Mouse (Mus musculus): ENCODE measurements around the gene Cbln3.

DNA sequence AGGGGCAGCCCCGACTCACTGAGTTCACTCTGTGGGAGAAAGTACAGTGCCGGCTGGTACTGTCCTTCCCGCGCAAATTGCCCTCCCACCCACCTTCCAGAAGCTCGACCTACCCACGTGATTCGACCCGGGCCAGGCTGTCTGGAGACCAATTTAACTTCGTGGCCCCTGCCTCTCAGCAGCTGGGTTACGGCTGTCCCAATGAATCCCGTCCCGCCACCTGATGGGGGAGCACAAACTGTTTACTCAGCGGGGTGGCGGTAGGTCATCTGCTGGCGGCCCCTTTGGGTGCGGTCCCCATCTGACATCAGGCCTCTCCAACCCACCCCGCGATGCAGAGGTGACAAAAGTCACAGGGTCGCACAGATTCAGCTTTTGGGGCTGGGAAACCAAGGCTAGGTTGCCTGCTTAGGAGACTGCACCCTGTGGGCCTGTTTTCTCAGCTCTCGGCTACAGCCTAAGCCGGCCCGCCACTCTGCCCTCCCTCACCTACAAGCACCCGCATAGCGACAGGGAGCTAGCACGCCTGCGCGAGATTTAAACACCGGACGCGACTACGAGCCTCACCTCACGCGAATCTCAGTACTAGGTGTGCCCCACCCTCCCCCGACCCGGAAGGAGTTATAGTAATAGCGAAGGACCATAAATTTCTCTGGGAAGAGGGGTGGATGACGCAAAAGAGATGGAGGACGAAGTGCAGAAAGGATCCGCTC lies 15.7 kb upstream of the Cbln3 start, which contains the start of gene Sdr39u1:
- TF ChIP-seq JUND (conservative IDR thresholded peaks at IDR 0.05; ENCODE audit: low read depth, low read length) (no peak), POLR2A (IDR thresholded peaks at IDR 0.05; ENCODE audit: low read depth, low read length) (peak; percentile 97), NELFE (IDR thresholded peaks at IDR 0.05; ENCODE audit: low read depth, low read length) (peak; percentile 88), SIN3A (IDR thresholded peaks at IDR 0.05; ENCODE audit: low read length) (peak; percentile 70), USF2 (conservative IDR thresholded peaks at IDR 0.05; ENCODE audit: low read depth, low read length) (peak; percentile 65), RCOR1 (conservative IDR thresholded peaks at IDR 0.05; ENCODE audit: low read depth, low read length) (no peak), USF1 (IDR thresholded peaks at IDR 0.05; ENCODE audit: low read depth, low read length) (peak; percentile 75), CTCF (conservative IDR thresholded peaks at IDR 0.05 in 1 of 2, IDR thresholded peaks at IDR 0.05 in 1 of 2; ENCODE audit: low read depth in 2 of 2, low read length in 2 of 2) (no peak), ZC3H11A (IDR thresholded peaks at IDR 0.05; ENCODE audit: low read depth, low read length) (no peak), TCF12 (IDR thresholded peaks at IDR 0.05; ENCODE audit: low read depth, low read length) (peak; percentile 82), SMC3 (IDR thresholded peaks at IDR 0.05; ENCODE audit: low read depth, low read length) (no peak), E2F4 (IDR thresholded peaks at IDR 0.05; ENCODE audit: insufficient replicate concordance, low read depth, low read length) (no peak)

All from CH12.LX (cell line).